Mouse (Mus musculus) ES-Bruce4 (cell line): Measurements from ENCODE around the gene S100pbp.

Experiments
- CTCF ChIP-seq: IDR thresholded peaks from one replicate; pipeline ENCODE4 v1.8.1; 2011; ENCODE audit warnings: low read depth, low read length
- EP300 ChIP-seq: IDR thresholded peaks from 2 replicates; pipeline ENCODE4 v1.6.1; 2011; ENCODE audit warnings: low read depth, low read length; ENCODE audit not compliant: insufficient read depth
- POLR2A ChIP-seq: IDR thresholded peaks from one replicate; pipeline ENCODE4 v1.8.1; 2011; ENCODE audit warnings: low read length; ENCODE audit not compliant: insufficient read depth

DNA sequence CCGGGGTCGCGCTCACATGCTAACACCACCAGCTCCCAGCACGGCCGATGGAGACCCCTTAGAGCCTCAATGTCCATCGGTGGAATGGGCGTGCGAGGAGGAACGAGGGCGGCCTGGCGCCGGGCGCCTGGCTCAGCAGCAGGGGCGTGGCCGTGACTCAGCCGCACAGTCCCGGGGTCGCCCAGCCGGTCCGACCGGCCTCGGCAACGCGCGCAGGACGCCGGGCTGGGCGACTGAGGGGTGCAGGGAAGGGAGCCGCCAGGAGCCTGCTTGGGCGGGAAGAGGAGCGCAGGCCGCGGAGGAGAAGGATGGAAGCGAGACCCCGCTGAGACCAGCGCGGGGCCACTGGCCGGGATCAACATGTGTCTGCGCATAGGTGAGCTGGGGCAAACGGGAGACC is 84.2 kb downstream of the S100pbp start, which contains the start of gene Tmem54:
- TF ChIP-seq CTCF, result no peak
- no peak for TF ChIP-seq POLR2A
- 0 out of 2 replicates have a peak, but pooled peaks have one; percentile 38 for TF ChIP-seq EP300
